Mouse (Mus musculus) heart, postnatal 36 days (tissue): ENCODE measurements at regions not wholly inside any gene's neighbourhood (a gene's known extent, or its start where the extent isn't known, plus 50 kb on each side); places are given as distances from the start of the nearest gene placed in this dataset.

ENCODE experiments used
- DNase-seq, 2 experiments: peaks; one replicate each; pipeline ENCODE4 v3.0.0; 2021 to 2022
- intact Hi-C: fragments of 180-260 bp; cut with DNase I; formaldehyde crosslinking; loops from one replicate; pipeline ENCODE4 v1.15.1; 2025

DNA sequence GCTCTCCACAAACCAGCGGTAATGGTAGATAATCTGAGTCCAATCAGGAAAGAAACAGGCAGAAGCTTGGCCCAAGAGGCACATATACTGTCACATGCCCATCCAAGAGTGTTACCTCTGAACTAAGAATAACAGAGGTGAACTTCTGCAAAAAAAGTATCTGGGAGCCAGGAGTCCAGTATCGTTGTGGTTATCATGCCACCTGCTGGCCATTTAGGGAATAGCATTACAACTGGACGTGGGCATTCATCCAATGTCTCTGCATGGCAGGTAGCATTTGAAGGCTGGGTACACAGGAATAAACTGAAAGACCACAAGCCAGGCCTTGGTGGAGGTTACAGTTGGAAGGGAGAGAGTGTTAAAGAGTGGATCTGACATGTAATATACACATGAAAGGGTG is 70.9 kb upstream of the Thy1 start:
- intact Hi-C loops: loop anchor here (1.0 kb wide), 2 partner anchors 19 to 229 kb away; partner anchors contain the start of gene Nectin1
- DNase-seq: peak; percentile 74 to 76

GRCm38 (mm10) chr9:43975405-43975804 is 67.8 kb upstream of the Thy1 start:
- DNase-seq: no peak
- intact Hi-C loops: no loop called here

GRCm38 (mm10) chr9:43976366-43976765 is 66.8 kb upstream of the Thy1 start:
- intact Hi-C loops: no loop called here
- no peak for DNase-seq

DNA sequence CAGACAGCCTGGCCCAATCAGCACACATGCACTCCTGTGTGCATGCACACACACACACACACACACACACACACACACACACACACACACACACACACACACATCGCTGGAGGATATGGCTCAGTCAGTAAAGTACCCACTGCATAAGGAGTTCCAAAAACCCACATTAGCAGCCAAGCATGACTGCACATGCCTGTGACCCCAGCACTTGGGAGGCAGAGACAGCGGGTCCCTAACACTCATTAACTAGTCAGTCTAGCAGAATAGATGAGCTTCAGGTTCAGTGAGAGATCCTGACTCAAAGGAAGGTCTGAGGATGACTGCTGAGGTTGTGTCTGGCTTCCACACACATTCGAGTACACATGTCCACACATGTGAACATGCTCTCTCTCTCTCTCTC is 65.4 kb upstream of the Thy1 start:
- no peak for DNase-seq
- intact Hi-C loops: no loop called here

DNA sequence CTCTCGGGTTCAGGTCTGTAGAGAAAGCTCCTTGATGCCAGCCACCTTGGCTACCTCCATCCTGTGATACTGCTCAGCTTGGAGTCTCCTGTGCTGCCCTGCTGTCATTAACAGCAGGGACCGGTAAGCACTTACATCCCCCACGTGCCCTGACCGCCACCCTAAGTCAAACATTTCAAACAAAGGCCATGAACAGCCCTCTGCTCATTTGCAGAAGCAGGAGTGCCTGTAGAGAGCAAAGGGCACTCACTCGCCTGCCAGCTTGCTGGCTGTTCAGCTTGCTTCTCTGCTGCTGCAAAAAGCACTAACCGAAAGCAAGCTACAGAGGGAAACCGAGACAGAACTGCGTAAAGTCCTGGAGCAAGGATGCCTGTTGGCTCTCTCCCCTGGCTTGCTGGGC is 61.8 kb upstream of the Thy1 start:
- intact Hi-C loops: loop anchor here (5.0 to 10.0 kb wide), 2 partner anchors 253 to 411 kb away; partner anchors contain the start of gene Cbl
- DNase-seq: no peak

DNA sequence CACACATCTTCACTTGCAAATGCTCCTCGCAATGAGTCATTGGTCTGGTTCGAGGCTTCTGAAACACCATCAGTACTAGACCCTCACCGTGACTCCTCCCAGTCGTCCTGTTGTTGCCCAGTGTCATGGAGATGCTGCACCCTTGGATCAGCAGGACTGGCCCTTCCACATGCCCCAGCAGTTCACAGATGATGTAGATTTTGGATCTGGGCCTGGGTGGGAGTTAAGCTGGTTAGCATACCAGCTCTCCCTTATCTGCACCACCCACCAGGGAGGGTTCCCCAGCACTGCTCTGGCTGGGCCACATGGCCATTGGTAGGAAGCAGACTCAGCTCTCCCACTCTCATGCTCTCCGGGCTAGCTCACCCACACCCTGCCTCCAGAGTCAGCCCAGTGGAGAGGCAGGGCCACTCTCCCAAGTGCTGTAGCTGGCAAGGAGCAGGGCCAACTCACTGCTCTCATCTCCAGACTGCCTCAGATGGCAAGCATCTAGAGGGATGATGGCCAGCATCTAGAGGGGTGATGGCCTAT is 60.8 kb upstream of the Thy1 start:
- intact Hi-C loops: loop anchor here (5.0 to 10.0 kb wide), 2 partner anchors 252 to 410 kb away; partner anchors contain the start of gene Cbl
- no peak for DNase-seq

DNA sequence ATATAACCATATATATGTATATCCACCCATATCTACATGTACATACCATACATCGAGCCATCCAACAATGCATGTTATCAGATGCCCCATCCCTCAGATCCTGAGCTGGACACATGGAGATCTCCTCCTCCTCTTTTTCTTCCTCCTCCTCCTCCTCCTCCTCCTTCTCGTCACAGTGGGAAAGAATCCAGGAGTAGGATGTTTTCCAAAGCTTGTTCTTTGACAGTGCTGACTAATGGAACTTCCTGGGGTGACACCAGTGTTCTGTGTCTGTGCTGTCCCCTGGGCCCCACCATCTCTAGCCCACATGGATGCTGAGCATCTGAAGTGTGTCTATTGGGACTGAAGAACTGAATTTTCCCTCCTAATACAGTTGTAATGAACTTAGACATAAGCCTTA is 60.0 kb upstream of the Thy1 start:
- no peak for DNase-seq
- intact Hi-C loops: loop anchor here (5.0 to 10.0 kb wide), 2 partner anchors 252 to 409 kb away; partner anchors contain the start of gene Cbl

DNA sequence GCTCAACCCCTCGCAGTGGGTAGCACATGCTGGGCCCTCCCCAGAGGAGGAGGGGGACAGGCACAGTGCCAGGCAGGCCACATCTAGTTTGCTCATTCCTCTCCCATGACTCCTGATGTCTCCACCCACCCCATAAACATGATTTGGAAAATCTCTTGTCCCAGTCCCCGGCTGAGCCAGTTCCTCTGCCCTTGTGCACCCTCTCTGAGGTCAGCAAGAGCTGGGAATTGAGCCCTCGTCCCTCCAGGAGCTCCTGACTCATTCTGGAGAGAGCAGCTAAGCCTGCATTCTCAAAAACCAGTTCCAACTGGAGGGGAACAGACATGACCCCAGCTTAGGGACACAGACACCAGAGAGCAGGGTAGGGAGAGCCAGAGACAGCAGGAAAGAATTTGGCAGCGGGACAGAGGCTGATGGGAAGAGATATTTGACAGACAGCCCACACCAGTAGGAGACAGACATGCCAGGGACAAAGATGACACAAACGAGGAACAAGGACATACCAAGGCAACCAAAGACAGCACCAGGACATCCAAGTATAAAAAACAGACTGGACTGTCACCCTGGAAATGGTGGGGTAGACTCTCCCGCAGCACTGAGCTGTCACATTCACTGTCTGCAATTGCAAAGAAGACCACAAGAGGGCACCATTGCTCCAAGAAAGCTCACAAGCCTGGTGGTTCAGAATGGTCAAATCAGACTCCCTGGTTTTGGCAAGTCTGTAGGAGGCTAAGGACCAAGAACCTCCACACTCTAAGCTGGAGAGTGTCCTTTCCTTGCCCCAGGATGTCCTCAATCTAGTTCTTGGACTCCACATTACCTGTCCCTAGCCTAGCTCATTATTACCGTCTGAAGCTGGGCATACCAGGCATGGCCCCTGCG is 58.8 kb upstream of the Thy1 start:
- intact Hi-C loops: loop anchor here (2.0 to 10.0 kb wide), 4 partner anchors 82 to 408 kb away; partner anchors contain the start of genes C1qtnf5, Cbl and Usp2
- DNase-seq: peak; percentile 91

- intact Hi-C loops: loop anchor here (10.0 kb wide), 1 partner anchor 247 kb away; the partner anchor contains the start of gene Cbl
- no peak for DNase-seq
Measured at GRCm38 (mm10) chr9:43987957-43988356, 55.2 kb upstream of the Thy1 start.

- no peak for DNase-seq
- intact Hi-C loops: loop anchor here (10.0 kb wide), 1 partner anchor 246 kb away; the partner anchor contains the start of gene Cbl
Measured at GRCm38 (mm10) chr9:43988981-43989860, 54.0 kb upstream of the Thy1 start.

- intact Hi-C loops: no loop called here
- no peak for DNase-seq
Measured at GRCm38 (mm10) chr9:43990124-43990523, 53.1 kb upstream of the Thy1 start.

GRCm38 (mm10) chr9:43993221-43993976 is 49.8 kb upstream of the Thy1 start:
- peak in 1 of 2 experiments; percentile 11 for DNase-seq
- intact Hi-C loops: no loop called here
